Mouse (Mus musculus): ENCODE data around the gene Jag2.
A peak's percentile ranks its signal among the peaks of the same experiment; 100 is the strongest.

DNA sequence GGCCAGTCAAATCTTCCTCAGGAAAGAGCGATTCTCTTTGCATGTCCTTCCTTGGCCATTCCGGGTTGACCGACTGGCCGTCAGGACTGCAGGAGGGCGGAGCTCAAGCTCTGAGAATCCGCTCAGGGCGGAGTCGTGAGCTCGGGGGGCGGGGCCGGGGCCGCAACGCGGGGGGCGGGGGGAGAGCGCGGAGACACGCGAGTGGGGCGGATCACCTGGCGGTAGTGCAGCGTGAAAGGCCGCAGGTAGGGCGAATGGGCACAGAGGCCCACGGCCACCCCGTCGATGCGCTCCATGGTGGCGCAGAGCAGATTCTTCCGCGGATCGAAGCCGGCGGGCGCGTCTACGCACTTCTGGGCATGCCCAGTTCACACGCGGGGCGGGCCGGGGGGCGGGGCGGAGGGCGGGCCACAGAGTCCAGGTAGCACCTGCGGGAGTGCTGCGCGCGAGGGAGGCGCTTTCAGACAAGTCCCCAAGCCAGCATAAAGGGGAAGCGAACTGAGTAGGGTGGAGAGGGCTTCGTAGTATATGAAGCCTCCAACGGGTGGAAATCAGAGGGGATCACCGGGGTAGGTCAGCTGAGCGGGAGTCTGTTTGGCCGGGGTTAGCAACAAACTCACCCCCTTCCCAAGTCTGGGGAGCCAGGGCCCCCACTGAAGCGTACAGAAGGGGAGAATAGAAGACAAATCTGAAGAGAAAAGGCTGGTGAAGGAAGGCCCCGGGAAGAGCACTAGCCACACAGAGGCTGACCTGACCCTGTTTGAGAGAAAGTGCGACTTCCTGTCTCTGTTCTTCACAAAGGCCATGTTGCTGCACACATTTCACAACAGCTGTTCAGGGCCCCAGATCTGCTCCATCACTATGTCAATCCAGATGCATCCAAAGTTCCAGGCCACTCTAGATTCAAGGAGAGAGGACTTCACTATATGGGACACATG is 12.5 kb upstream of the Jag2 start, which contains the start of gene Nudt14:
- TF ChIP-seq CTCF (IDR thresholded peaks at IDR 0.05; ENCODE audit: low read depth, low read length) (no peak), POLR2A (IDR thresholded peaks at IDR 0.05; ENCODE audit: extremely low read depth, insufficient read depth, low read length) (peak; percentile 40; the same call in 1 of the 2 replicates)
